Mouse (Mus musculus) gastrocnemius, postnatal 14 days (tissue): ENCODE measurements around the gene Gm5868. TPM values are rescaled to one million over a fixed set of nuclear protein-coding genes. Genes with fewer than 3 reads are reported as not detected.
"Not testable (repeated sequence)": the region's sequence is repeated elsewhere in the genome, so short reads cannot be mapped to it uniquely, and the experiment has no call there.

ENCODE experiments used
- DNase-seq: peaks from one replicate; pipeline ENCODE4 v3.0.0; 2021; ENCODE audit warnings: mixed read lengths
- intact Hi-C: fragments of 180-260 bp; cut with DNase I; formaldehyde crosslinking; loops from one replicate; pipeline ENCODE4 v1.15.1; 2025; ENCODE audit warnings: low total_unique reads
- long read RNA-seq, 2 experiments: library from polyadenylated mRNA; stranded (forward); transcript quantifications; one replicate each; pipeline ENCODE4 v2.0.0; 2021
- total RNA-seq, 2 experiments: library from RNA; stranded (reverse); gene quantifications; 2 replicates each; pipeline ENCODE4 v1.2.3; 2021

The Gm5868 gene
- not detected for total RNA-seq
- long read RNA-seq, experiment 1: 0 reads
- long read RNA-seq, experiment 2: 0 reads

- no peak for DNase-seq
Observed at GRCm38 (mm10) chr5:72587192-72587681, at the start of gene Gm5868. TSS of gene Gm5868 (minus strand) at chr5:72587551.

GRCm38 (mm10) chr5:72636576-72636975 lies 49.2 kb upstream of the Gm5868 start:
- DNase-seq: no peak
- intact Hi-C loops: no loop called here

More at GRCm38 (mm10) chr5:72587192-72587681, at the start of gene Gm5868:
- intact Hi-C loops: no loop called here

GRCm38 (mm10) chr5:72636122-72636521 lies 48.8 kb upstream of the Gm5868 start:
- DNase-seq: no peak
- intact Hi-C loops: no loop called here

- no peak for DNase-seq
- intact Hi-C loops: no loop called here
Observed at GRCm38 (mm10) chr5:72634791-72635271, 47.5 kb upstream of the Gm5868 start.

GRCm38 (mm10) chr5:72630026-72630425 lies 42.7 kb upstream of the Gm5868 start:
- DNase-seq: no peak
- intact Hi-C loops: no loop called here

GRCm38 (mm10) chr5:72621022-72621421 lies 33.7 kb upstream of the Gm5868 start:
- DNase-seq: no peak
- intact Hi-C loops: no loop called here

- no peak for DNase-seq
- intact Hi-C loops: no loop called here
Observed at GRCm38 (mm10) chr5:72617413-72617812, 30.1 kb upstream of the Gm5868 start.

- intact Hi-C loops: no loop called here
- DNase-seq: no peak
Observed at GRCm38 (mm10) chr5:72603138-72603537, 15.8 kb upstream of the Gm5868 start.

- intact Hi-C loops: no loop called here
- peak; percentile 12 for DNase-seq
Observed at GRCm38 (mm10) chr5:72601006-72601405, 13.7 kb upstream of the Gm5868 start.

GRCm38 (mm10) chr5:72586667-72587191 lies 622 bp downstream of the Gm5868 start:
- intact Hi-C loops, DNase-seq: not testable (repeated sequence)

- DNase-seq, intact Hi-C loops: not testable (repeated sequence)
Observed at GRCm38 (mm10) chr5:72586122-72586521, 1.2 kb downstream of the Gm5868 start.

GRCm38 (mm10) chr5:72580970-72581332 lies 6.4 kb downstream of the Gm5868 start, which contains the start of gene Zar1:
TSS of gene Zar1 (minus strand) at chr5:72581254.
- intact Hi-C loops, DNase-seq: not testable (repeated sequence)

GRCm38 (mm10) chr5:72580088-72580969 lies 7.0 kb downstream of the Gm5868 start:
- DNase-seq, intact Hi-C loops: not testable (repeated sequence)

- intact Hi-C loops, DNase-seq: not testable (repeated sequence)
Observed at GRCm38 (mm10) chr5:72579599-72579998, 7.8 kb downstream of the Gm5868 start.

- intact Hi-C loops: no loop called here
- DNase-seq: no peak
Observed at GRCm38 (mm10) chr5:72565621-72566020, 21.7 kb downstream of the Gm5868 start.

- DNase-seq, intact Hi-C loops: not testable (repeated sequence)
Observed at GRCm38 (mm10) chr5:72563183-72563582, 24.2 kb downstream of the Gm5868 start.

GRCm38 (mm10) chr5:72560976-72561628 lies 26.2 kb downstream of the Gm5868 start:
- intact Hi-C loops: no loop called here

GRCm38 (mm10) chr5:72559544-72560049 lies 27.8 kb downstream of the Gm5868 start, which contains the start of gene Nfxl1:
TSS of gene Nfxl1 (minus strand) at chr5:72559684.
- peak; percentile 98 for DNase-seq
- intact Hi-C loops: no loop called here

More at GRCm38 (mm10) chr5:72560976-72561628, 26.2 kb downstream of the Gm5868 start:
- DNase-seq: no peak

- intact Hi-C loops: no loop called here
- DNase-seq: peak; percentile 28
Observed at GRCm38 (mm10) chr5:72558716-72559526, 28.4 kb downstream of the Gm5868 start.
